Mouse (Mus musculus): ENCODE measurements around the gene Gm14214.

- TF ChIP-seq CTCF (IDR thresholded peaks at IDR 0.05; ENCODE audit: low read depth): no peak
- no peak for TF ChIP-seq EP300 (optimal IDR thresholded peaks at IDR 0.05)
Measured at GRCm38 (mm10) chr2:154779648-154780047, 9.8 kb upstream of the Gm14214 start.

All from stomach, postnatal 0 days (tissue).